Mouse (Mus musculus): ENCODE data around the gene Gne. TPM values are rescaled to one million over a fixed set of nuclear protein-coding genes. Genes with fewer than 3 reads are reported as not detected.

Gene Gne
- polyA plus RNA-seq, 1 experiment: 2.0 TPM

- Histone ChIP-seq H3K4me3 (ENCODE audit: control insufficient read depth, low read depth, low read length) (no peak overlapping the region), H3K27ac (ENCODE audit: control insufficient read depth, insufficient read depth, low read depth, low read length) (no peak overlapping the region), H3K4me1 (ENCODE audit: control insufficient read depth, insufficient read depth, low read length) (no peaks in the 10 kb centered on the region), H3K36me3 (ENCODE audit: control insufficient read depth, insufficient read depth, low read length) (no peaks in the 10 kb centered on the region), H3K27me3 (ENCODE audit: control insufficient read depth, insufficient read depth, low read length) (no peaks in the 10 kb centered on the region)
- no peak for TF ChIP-seq POLR2A (IDR thresholded peaks at IDR 0.05; ENCODE audit: control insufficient read depth, low read depth, low read length)
- TF ChIP-seq CTCF (IDR thresholded peaks at IDR 0.05; ENCODE audit: control insufficient read depth, insufficient read depth, insufficient replicate concordance, low read depth, low read length): no peak
Measured at GRCm38 (mm10) chr4:43993072-43993471, 90.9 kb downstream of the Gne start.

DNA sequence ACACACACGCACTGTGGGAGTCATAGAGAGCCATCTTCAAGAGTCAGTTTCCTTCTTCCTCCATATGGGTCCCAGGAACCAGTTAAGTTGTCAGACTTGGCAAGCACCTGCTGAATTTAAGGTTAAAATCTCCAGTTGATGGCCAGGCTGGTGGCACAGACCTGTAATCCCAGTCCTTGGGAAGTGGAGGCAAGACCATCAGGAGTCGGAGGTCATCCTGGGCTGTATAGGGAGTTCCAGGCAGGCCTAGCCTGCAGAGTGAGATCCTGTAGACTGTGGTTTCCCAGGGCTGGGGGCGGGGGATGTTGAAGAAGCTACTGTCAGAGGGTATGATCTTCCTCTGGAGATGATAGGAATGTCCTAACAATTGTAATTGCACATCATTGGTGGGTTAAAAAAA is 95.0 kb downstream of the Gne start:
- H3K4me3 ChIP-seq (ENCODE audit: control insufficient read depth, low read depth, low read length): no peak overlapping the region; the same call in 1 of the 2 replicates
- TF ChIP-seq POLR2A (IDR thresholded peaks at IDR 0.05; ENCODE audit: control insufficient read depth, low read depth, low read length) (no peak), CTCF (IDR thresholded peaks at IDR 0.05; ENCODE audit: control insufficient read depth, insufficient read depth, insufficient replicate concordance, low read depth, low read length) (no peak)
- H3K27me3 ChIP-seq (ENCODE audit: control insufficient read depth, insufficient read depth, low read length): no peaks in the 10 kb centered on the region
- no peaks in the 10 kb centered on the region for H3K4me1 ChIP-seq (ENCODE audit: control insufficient read depth, insufficient read depth, low read length)
- H3K36me3 ChIP-seq (ENCODE audit: control insufficient read depth, insufficient read depth, low read length): no peaks in the 10 kb centered on the region
- no peak overlapping the region for H3K27ac ChIP-seq (ENCODE audit: control insufficient read depth, insufficient read depth, low read depth, low read length)

- H3K27ac ChIP-seq (ENCODE audit: control insufficient read depth, insufficient read depth, low read depth, low read length): no peak overlapping the region
- H3K4me3 ChIP-seq (ENCODE audit: control insufficient read depth, low read depth, low read length): peak overlapping the region; percentile 87
- H3K27me3 ChIP-seq (ENCODE audit: control insufficient read depth, insufficient read depth, low read length): peaks cover 2% of the 10 kb centered on the region; the same call in 1 of the 2 replicates
- TF ChIP-seq CTCF (IDR thresholded peaks at IDR 0.05; ENCODE audit: control insufficient read depth, insufficient read depth, insufficient replicate concordance, low read depth, low read length) (no peak), POLR2A (IDR thresholded peaks at IDR 0.05; ENCODE audit: control insufficient read depth, low read depth, low read length) (no peak; the same call in 1 of the 2 replicates)
- peaks cover 12% of the 10 kb centered on the region for H3K4me1 ChIP-seq (ENCODE audit: control insufficient read depth, insufficient read depth, low read length)
- H3K36me3 ChIP-seq (ENCODE audit: control insufficient read depth, insufficient read depth, low read length): no peaks in the 10 kb centered on the region
Measured at GRCm38 (mm10) chr4:43984326-43984725, 99.7 kb downstream of the Gne start.

Other genes starting within 250 kb of the Gne start
- gene Olfr157, start 244.0 kb downstream of the Gne start, polyA plus RNA-seq (2012; rRNA removed): not detected in 2 replicates
- gene Olfr155, start 232.6 kb downstream of the Gne start, polyA plus RNA-seq (2012; rRNA removed): not detected in 2 replicates
- gene Reck, start 208.6 kb downstream of the Gne start, polyA plus RNA-seq (2012; rRNA removed): 7.2 and 7.4 TPM in 2 replicates
- gene Glipr2, start 126.8 kb downstream of the Gne start, polyA plus RNA-seq (2012; rRNA removed): 1.6 and 1.8 TPM in 2 replicates
- 323 and 342 TPM in 2 replicates for gene Ccin, start 100.7 kb downstream of the Gne start, polyA plus RNA-seq (2012; rRNA removed)
- 23.1 and 29.0 TPM in 2 replicates for gene Clta, start 79.7 kb downstream of the Gne start, polyA plus RNA-seq (2012; rRNA removed)
- 1,520 and 1,812 TPM in 2 replicates for gene Rnf38, start 149.6 kb upstream of the Gne start, polyA plus RNA-seq (2012; rRNA removed)
- 1.6 and 2.0 TPM in 2 replicates for gene Melk, start 216.7 kb upstream of the Gne start, polyA plus RNA-seq (2012; rRNA removed)